Mouse (Mus musculus): ENCODE data around the gene Ctnnd2.

The Ctnnd2 gene

DNA sequence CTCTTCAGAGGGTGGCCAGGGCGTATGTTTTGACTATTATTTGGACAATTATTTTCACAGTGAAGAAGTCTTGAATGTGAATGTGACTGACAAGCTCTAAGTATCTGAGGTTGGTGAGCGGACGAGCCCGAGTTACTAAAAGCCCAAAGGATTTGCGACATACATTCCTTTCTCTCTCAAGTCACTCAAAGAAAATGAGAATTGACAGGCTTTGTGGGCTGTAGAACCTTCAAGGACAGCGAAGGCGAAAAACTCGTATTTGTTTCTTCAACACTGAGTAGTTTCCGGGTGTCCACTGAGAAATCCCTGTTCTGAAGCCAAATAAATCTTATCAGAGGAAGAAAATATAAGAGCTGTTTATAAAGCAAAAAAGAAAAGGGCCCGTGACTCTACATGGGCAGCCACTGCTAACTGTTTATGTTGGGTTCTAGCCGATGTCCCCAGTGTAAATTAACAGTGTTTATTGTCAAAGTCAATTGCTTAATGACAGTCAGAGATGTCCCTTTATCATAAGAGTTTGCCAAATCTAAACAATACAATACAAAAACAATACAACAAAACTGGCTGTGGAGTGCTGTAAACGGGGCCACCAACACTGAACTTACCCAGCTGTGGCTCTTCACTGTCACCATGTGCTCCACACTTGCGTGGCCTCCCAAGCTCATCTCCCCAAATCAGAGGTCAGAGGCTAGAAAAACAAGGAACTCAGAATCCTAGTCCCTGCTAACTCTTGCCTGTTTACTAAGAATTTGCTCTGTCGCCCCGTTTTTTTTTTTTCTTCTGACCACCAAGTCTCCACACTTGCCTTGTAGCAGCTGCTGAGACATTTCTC, 818.2 kb downstream of the Ctnnd2 start:
- DNase-seq (ENCODE audit: low read depth), result no peak

DNA sequence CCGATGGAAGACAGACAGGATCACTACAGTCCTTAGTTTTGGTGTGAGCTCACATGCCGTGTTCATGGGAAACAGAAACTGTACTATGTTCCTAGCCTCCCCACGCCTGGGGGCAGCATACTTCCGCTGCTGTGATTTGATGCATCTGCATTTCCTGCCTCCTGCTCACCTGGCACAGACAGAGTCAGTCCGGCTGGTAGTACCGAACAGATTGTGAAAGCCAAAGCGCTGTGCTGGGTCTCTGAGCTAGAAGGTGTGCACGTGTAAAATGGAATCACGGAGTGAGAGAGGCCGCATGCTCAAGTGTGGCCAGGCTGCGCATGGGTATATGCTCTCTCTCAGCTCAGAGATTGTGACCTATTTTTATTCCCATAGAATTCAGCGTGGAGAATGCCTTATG, 820.0 kb downstream of the Ctnnd2 start:
- DNase-seq (ENCODE audit: low read depth), result no peak

- no peak for DNase-seq (ENCODE audit: low read depth)
Measured at GRCm38 (mm10) chr15:30992901-30993300, 820.5 kb downstream of the Ctnnd2 start.

DNA sequence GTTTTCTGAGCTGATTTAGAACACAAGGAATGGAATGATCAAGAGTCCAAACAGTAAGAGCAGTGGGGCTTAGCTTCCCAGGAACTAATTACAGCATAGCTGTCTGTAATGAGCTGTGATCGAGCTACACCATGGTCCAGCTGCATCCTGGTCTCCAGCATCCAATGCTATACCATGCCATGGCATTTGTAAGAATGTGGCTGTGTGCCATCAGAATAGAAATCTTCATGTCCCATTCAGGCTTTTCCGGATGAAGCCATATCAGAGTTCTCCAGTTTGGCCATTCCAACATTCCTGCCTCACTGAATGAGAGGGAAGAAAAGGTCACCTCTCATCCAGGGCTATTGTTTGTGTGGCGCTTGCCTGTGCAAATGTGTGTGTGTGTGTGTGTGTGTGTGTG, 823.0 kb downstream of the Ctnnd2 start:
- DNase-seq (ENCODE audit: low read depth), result no peak

DNA sequence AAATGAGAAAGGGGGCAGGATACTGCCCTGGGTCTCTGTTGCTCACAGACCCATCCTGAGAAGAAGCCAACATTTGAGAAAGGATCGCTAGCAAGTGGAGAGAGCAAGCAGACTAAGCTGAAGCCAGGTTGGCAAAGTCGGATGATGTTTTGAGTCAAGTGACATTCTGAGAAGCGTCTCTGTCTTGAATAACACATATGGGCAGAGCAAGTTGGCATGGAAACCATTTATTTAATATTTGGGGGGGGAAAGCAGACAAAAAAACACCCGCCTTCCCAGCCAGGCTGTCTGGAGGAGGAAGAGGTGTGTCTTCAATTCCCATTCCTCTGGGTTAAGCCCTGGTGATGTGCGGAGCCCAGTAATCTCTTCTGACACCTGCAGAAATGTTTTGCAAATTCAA, 832.1 kb downstream of the Ctnnd2 start:
- no peak for DNase-seq (ENCODE audit: low read depth)

DNA sequence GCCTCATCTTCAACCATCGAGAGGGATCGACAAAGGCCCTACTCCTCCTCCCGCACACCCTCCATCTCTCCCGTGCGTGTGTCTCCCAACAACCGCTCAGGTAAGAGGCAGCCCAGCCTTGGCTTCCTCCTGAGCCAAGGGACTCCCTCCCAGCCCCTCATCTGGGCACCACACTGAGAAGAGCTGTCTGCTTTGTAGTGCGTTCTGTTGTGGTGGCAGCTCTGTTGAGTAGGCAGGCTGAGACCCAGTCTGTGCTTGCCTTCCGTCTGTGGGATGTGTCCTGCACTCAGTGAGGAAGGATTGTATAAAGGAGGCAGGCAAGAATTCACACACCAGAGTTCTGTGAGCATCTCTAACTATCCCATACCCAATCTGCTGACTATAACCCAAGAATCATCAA, 832.6 kb downstream of the Ctnnd2 start:
- no peak for DNase-seq (ENCODE audit: low read depth)

GRCm38 (mm10) chr15:31006050-31006824, 833.8 kb downstream of the Ctnnd2 start:
- no peak for DNase-seq (ENCODE audit: low read depth)

GRCm38 (mm10) chr15:31006825-31007157, 834.4 kb downstream of the Ctnnd2 start:
- DNase-seq (ENCODE audit: low read depth), result no peak

GRCm38 (mm10) chr15:31008594-31008993, 836.2 kb downstream of the Ctnnd2 start:
- DNase-seq (ENCODE audit: low read depth), result no peak

DNA sequence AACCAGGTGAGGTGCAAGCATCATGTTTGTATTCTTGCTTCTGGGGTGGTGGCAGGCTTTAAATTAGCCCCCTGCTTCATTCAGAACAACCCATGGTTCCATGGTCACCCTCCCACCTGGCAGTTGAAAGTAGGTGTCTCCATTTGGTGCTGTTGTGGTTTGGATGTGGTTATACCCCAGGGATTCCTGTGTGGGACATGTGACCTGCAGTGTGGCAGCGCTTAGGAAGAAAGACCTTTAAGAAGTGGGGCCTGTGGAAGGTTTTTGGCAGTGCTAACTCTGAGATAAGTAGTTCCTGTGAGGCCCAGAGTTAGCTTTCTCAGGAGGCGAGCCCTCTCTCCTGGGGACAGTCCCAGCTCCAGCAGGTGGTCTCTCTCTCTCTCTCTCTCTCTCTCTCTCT, 848.4 kb downstream of the Ctnnd2 start:
- DNase-seq (ENCODE audit: low read depth), result no peak

- no peak for DNase-seq (ENCODE audit: low read depth)
Measured at GRCm38 (mm10) chr15:31022012-31022411, 849.6 kb downstream of the Ctnnd2 start.

GRCm38 (mm10) chr15:31022497-31022896, 850.1 kb downstream of the Ctnnd2 start:
- DNase-seq (ENCODE audit: low read depth), result no peak

GRCm38 (mm10) chr15:31023766-31024165, 851.4 kb downstream of the Ctnnd2 start:
- no peak for DNase-seq (ENCODE audit: low read depth)

- no peak for DNase-seq (ENCODE audit: low read depth)
Measured at GRCm38 (mm10) chr15:31027448-31028230, 855.2 kb downstream of the Ctnnd2 start.

DNA sequence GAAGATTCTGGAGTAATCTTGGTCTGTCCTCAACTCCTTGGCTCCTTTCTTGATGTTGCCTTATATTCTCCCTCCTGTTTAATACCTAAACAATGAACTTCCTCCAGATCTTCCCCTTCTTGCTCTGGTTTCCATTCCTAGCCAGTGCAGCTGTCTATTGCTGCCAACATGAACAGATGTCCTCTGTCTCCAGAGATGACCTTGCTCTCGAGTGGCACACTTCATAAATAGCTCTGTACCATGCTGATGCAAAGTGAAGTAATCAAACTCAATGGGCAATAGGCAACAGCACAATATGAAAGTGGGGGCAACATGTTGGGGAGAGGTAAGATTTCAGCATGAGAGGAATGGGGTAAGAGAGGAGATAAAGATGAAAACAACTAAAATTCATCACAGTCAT, 872.6 kb downstream of the Ctnnd2 start:
- no peak for DNase-seq (ENCODE audit: low read depth)

DNA sequence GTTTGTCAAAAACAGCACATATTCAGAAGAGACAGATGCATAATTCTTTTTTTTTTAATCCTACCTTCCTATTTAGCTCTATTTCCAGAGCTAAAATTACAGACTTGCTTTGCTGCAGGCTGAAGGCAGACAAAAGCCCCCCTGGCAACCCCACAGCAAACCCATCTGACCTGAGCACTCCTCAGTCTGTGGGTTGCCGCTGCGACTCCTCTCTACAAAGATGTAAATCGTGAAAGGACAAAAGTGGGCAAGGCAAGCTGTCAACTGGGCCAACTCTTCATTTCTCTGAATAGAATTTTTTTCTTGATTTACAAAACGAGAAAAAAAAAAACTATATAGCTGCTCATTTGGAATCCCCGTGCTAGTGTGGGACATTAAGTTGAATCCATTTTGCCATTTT, 879.1 kb downstream of the Ctnnd2 start:
- DNase-seq (ENCODE audit: low read depth), result no peak

DNA sequence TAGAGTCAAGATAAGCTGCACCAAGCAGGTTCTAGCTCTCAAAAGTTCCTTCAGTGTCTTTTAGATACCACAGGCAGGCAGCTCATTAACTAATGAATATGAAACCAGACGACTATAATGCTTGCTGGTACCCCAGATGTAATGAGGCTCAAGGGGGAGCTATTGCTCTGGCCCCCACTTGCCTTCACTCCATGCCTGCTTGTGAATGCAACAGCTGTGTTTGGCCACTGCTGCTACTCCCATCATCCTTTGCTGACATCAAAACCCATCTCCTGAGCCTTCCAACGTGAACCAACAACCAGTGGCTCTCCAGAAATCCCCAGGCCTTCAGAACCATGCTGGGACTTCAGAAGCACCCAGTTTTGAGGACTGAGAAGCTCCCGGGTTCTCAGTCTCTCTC, 883.8 kb downstream of the Ctnnd2 start:
- DNase-seq (ENCODE audit: low read depth), result no peak

GRCm38 (mm10) chr15:31058315-31058714, 885.9 kb downstream of the Ctnnd2 start:
- DNase-seq (ENCODE audit: low read depth), result no peak

DNA sequence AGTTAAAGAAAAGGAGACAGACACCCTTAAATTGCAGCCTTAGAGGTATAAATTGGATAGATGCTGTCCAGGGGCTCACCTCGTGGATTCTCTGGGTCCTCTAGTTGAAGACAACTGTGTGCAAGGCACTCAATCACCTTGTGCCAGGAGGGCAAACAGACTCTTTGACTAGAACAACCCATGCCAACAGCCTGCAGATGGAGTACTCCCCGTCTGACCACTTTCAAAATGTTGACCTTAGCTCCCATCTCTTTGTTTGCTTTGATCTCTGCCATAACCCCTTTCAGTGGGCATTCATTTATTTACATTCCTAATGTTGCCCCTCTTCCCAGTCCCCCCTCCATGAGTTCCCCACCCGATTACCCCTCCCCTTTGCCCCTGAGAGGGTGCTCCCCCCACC, 891.3 kb downstream of the Ctnnd2 start:
- DNase-seq (ENCODE audit: low read depth), result no peak

GRCm38 (mm10) chr15:31068127-31068526, 895.7 kb downstream of the Ctnnd2 start:
- no peak for DNase-seq (ENCODE audit: low read depth)

DNA sequence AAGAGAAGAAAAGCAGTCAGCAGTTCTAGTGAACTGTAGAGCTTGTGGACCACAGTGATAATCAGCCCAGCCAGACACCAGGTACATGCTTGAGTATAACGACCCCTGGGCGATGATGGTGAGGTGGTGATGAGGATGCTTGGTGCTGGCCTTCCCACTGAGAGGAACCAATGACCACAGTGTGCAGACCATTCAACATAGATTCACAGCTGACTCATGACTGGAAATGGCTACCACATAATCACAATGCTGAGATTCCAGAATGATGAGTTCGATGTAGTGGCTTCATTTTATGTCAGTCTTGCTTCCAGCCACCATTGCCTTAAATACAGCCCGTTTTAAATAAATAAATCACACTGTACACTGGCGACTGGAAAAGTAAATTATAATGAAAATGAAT, 897.9 kb downstream of the Ctnnd2 start:
- DNase-seq (ENCODE audit: low read depth), result no peak
